Mouse (Mus musculus) cerebellum, adult 9-11 months (tissue): ENCODE measurements around the gene Gm14226.
"Not testable (repeated sequence)": the region's sequence is repeated elsewhere in the genome, so short reads cannot be mapped to it uniquely, and the experiment has no call there.

Experiments
- DNase-seq: peaks from one replicate; pipeline ENCODE4 v3.0.0; 2022

Gene Gm14226

GRCm38 (mm10) chr2:155050108-155050503 is 32.0 kb downstream of the Gm14226 start:
- no peak for DNase-seq

GRCm38 (mm10) chr2:155050504-155051236 is 32.6 kb downstream of the Gm14226 start:
- DNase-seq, result peak; percentile 96

- peak; percentile 31 for DNase-seq
Measured at GRCm38 (mm10) chr2:155051622-155052351, 33.7 kb downstream of the Gm14226 start.

- no peak for DNase-seq
Measured at GRCm38 (mm10) chr2:155052681-155053080, 34.6 kb downstream of the Gm14226 start.

GRCm38 (mm10) chr2:155053512-155053911 is 35.4 kb downstream of the Gm14226 start:
- DNase-seq, result not testable (repeated sequence)

- no peak for DNase-seq
Measured at GRCm38 (mm10) chr2:155054672-155055071, 36.6 kb downstream of the Gm14226 start.

- no peak for DNase-seq
Measured at GRCm38 (mm10) chr2:155056076-155056578, 38.1 kb downstream of the Gm14226 start.

GRCm38 (mm10) chr2:155057361-155057760 is 39.3 kb downstream of the Gm14226 start:
- DNase-seq, result no peak

GRCm38 (mm10) chr2:155071027-155071426 is 53.0 kb downstream of the Gm14226 start:
- DNase-seq, result no peak

- DNase-seq, result peak; percentile 32
Measured at GRCm38 (mm10) chr2:155072353-155073145, 54.5 kb downstream of the Gm14226 start.

GRCm38 (mm10) chr2:155073347-155073746 is 55.3 kb downstream of the Gm14226 start:
- no peak for DNase-seq

- peak; percentile 93 for DNase-seq
Measured at GRCm38 (mm10) chr2:155073978-155074765, 56.1 kb downstream of the Gm14226 start, which contains the start of gene Ahcy. Ahcy (minus strand) TSS chr2:155074497.

GRCm38 (mm10) chr2:155074766-155075330 is 56.8 kb downstream of the Gm14226 start:
- DNase-seq, result peak; percentile 39

GRCm38 (mm10) chr2:155075649-155076048 is 57.6 kb downstream of the Gm14226 start:
- no peak for DNase-seq
